Mouse (Mus musculus) lung, embryonic 16.5 days (tissue): ENCODE measurements around the gene Csnk1g2. TPM values are rescaled to one million over a fixed set of nuclear protein-coding genes. Genes with fewer than 3 reads are reported as not detected.
"Not testable (repeated sequence)": the region's sequence is repeated elsewhere in the genome, so short reads cannot be mapped to it uniquely, and the experiment has no call there.

Experiments used
- ATAC-seq: fragments of 200-750 bp; cut with Nextera tagmentation; 2 replicates; pipeline ENCODE4 v1.8.0; 2017; ENCODE audit warnings: low read depth, mild to moderate bottlenecking, moderate library complexity
- H3K27ac ChIP-seq: fragments of 300-500 bp; sonication (generic); 2 replicates; pipeline ENCODE4 v1.5.1; 2014; ENCODE audit warnings: mild to moderate bottlenecking, control low read depth, low read length
- H3K27me3 ChIP-seq: fragments of 300-500 bp; sonication (generic); 2 replicates; pipeline ENCODE4 v1.6.1; 2014; ENCODE audit warnings: low read depth, low read length, mixed read lengths; ENCODE audit not compliant: control insufficient read depth, insufficient read depth
- H3K36me3 ChIP-seq: fragments of 300-500 bp; sonication (generic); 2 replicates; pipeline ENCODE4 v1.6.1; 2014; ENCODE audit warnings: low read length; ENCODE audit not compliant: control insufficient read depth, insufficient read depth
- H3K4me1 ChIP-seq: fragments of 300-500 bp; sonication (generic); replicated peaks from 2 replicates; pipeline ENCODE4 v1.6.1; 2014; ENCODE audit warnings: low read length, mixed read lengths; ENCODE audit not compliant: control insufficient read depth, insufficient read depth
- H3K4me2 ChIP-seq: fragments of 300-500 bp; sonication (generic); 2 replicates; pipeline ENCODE4 v1.6.1; 2014; ENCODE audit warnings: low read depth, low read length, control low read depth
- H3K4me3 ChIP-seq: fragments of 300-500 bp; sonication (generic); 2 replicates; pipeline ENCODE4 v1.5.1; 2014; ENCODE audit warnings: mild to moderate bottlenecking, low read length, control low read depth
- H3K9ac ChIP-seq: fragments of 300-500 bp; sonication (generic); 2 replicates; pipeline ENCODE4 v1.6.1; 2014; ENCODE audit warnings: low read length, control low read depth
- H3K9me3 ChIP-seq: fragments of 300-500 bp; sonication (generic); 2 replicates; pipeline ENCODE4 v1.6.1; 2016; ENCODE audit warnings: low read length; ENCODE audit not compliant: control insufficient read depth
- WGBS: fragments of 180-500 bp; shearing (Covaris S2); extraction: QIAGEN DNeasy Blood & Tissue Kit; methylation state at CpG from one replicate; pipeline ENCODE4 v1.1.7; 2014; 5-methylcytosine and 5-hydroxymethylcytosine counted together
- polyA plus RNA-seq: library from polyadenylated mRNA; unstranded; fragments of >200 nt; fragmentation: Nextera tagmentation; extraction: Ambion mirVana; gene quantifications from 2 replicates; pipeline ENCODE4 v1.2.1, GENCODE M21; 2015

The Csnk1g2 gene
- polyA plus RNA-seq, 1 experiment from 2014 or later, result 38.4 TPM

- H3K27ac ChIP-seq, result no peak overlapping the region
- H3K4me1 ChIP-seq, result peaks cover 17% of the 10 kb centered on the region
- no peak overlapping the region for H3K9ac ChIP-seq
- H3K9me3 ChIP-seq, result no peaks in the 10 kb centered on the region
- H3K4me2 ChIP-seq, result no peak overlapping the region
- no peak overlapping the region for H3K4me3 ChIP-seq
- 75% methylated on average over 9 of the region's 9 CpGs for WGBS
- no peaks in the 10 kb centered on the region for H3K27me3 ChIP-seq
- no peak for ATAC-seq
- H3K36me3 ChIP-seq, result no peaks in the 10 kb centered on the region; the same call in 1 of the 2 replicates
These were observed 6.3 kb downstream of the Csnk1g2 start for GRCm38 (mm10) chr10:80628925-80629324.

- no peaks in the 10 kb centered on the region for H3K4me1 ChIP-seq
- no peak overlapping the region for H3K4me3 ChIP-seq
- H3K9me3 ChIP-seq, result no peaks in the 10 kb centered on the region
- no peak overlapping the region for H3K9ac ChIP-seq
- no peaks in the 10 kb centered on the region for H3K27me3 ChIP-seq
- 79% methylated on average over 6 of the region's 6 CpGs for WGBS
- no peak overlapping the region for H3K4me2 ChIP-seq
- H3K36me3 ChIP-seq, result peaks cover 47% of the 10 kb centered on the region
- no peak for ATAC-seq
- H3K27ac ChIP-seq, result no peak overlapping the region
These were observed 12.7 kb downstream of the Csnk1g2 start for GRCm38 (mm10) chr10:80635345-80635744.

DNA sequence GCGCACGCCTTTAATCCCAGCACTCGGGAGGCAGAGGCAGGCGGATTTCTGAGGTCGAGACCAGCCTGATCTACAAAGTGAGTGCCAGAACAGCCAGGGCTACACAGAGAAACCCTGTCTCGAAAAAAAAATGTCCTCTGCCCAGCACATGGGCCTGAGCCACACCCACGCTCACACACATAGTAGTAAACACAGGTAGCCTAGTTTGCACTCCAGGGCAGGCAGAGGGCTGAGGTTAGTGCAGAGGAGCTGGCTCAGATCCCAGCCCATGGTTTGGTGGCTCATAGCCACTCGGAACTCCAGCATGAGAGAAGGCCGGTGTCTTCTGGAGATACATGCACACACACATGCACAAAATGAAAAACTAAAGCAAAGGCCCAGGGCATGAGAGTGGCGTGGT lies 24.3 kb downstream of the Csnk1g2 start:
- 89% methylated on average over 10 of the region's 10 CpGs for WGBS
- H3K4me2 ChIP-seq, result no peak overlapping the region
- H3K27me3 ChIP-seq, result no peaks in the 10 kb centered on the region
- H3K9ac ChIP-seq, result no peak overlapping the region
- no peaks in the 10 kb centered on the region for H3K9me3 ChIP-seq
- no peak overlapping the region for H3K27ac ChIP-seq
- H3K4me1 ChIP-seq, result no peaks in the 10 kb centered on the region
- no peak for ATAC-seq
- H3K4me3 ChIP-seq, result no peak overlapping the region
- H3K36me3 ChIP-seq, result peaks cover 45% of the 10 kb centered on the region

GRCm38 (mm10) chr10:80649910-80650309 lies 27.3 kb downstream of the Csnk1g2 start:
- not testable (repeated sequence) for H3K4me3 ChIP-seq, H3K27me3 ChIP-seq, H3K9ac ChIP-seq, H3K27ac ChIP-seq, ATAC-seq, H3K9me3 ChIP-seq, H3K4me2 ChIP-seq, H3K4me1 ChIP-seq
- H3K36me3 ChIP-seq, result peaks cover 23% of the 10 kb centered on the region
- 83% methylated on average over 6 of the region's 6 CpGs for WGBS

DNA sequence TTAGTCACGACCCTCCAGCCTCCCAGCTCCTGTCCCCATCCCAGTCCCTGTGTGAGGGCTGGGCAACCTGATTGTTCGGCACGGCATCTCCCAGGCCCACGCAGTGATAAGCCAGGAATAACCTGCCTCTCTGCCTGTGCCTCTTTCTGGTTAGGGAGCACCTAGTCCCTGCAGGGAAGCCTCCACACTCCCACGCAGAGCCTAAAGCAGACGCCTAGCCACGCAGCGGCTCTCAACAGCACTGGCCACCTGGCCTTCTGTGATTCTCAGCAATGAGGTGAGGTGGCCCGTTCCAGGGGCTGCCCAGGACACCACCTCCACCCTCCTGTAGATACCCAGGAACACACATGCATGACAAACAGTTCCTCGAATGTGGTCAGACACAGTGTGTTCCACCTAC lies 27.8 kb downstream of the Csnk1g2 start:
- no peak for ATAC-seq
- H3K27ac ChIP-seq, result no peak overlapping the region
- peaks cover 18% of the 10 kb centered on the region for H3K36me3 ChIP-seq
- 97% methylated on average over 10 of the region's 10 CpGs for WGBS
- H3K4me1 ChIP-seq, result peaks cover 13% of the 10 kb centered on the region
- no peak overlapping the region for H3K9ac ChIP-seq
- no peak overlapping the region for H3K4me3 ChIP-seq
- H3K9me3 ChIP-seq, result no peaks in the 10 kb centered on the region
- H3K27me3 ChIP-seq, result no peaks in the 10 kb centered on the region
- no peak overlapping the region for H3K4me2 ChIP-seq

- Histone ChIP-seq H3K9ac (no peak overlapping the region), H3K36me3 (0 out of 2 replicates have a peak, but pooled peaks cover under 1% of the 10 kb centered on the region), H3K27me3 (no peaks in the 10 kb centered on the region), H3K4me3 (no peak overlapping the region), H3K9me3 (no peaks in the 10 kb centered on the region), H3K4me1 (peaks cover 20% of the 10 kb centered on the region), H3K4me2 (no peak overlapping the region), H3K27ac (no peak overlapping the region)
- no peak for ATAC-seq
- 82% methylated on average over 6 of the region's 6 CpGs for WGBS
These were observed 30.6 kb downstream of the Csnk1g2 start for GRCm38 (mm10) chr10:80653156-80653720.

- H3K4me2 ChIP-seq, result peak overlapping the region; percentile 93
- H3K9ac ChIP-seq, result peak overlapping the region; percentile 97
- no peaks in the 10 kb centered on the region for H3K27me3 ChIP-seq
- H3K4me3 ChIP-seq, result no peak overlapping the region
- 81% methylated on average over 6 of the region's 6 CpGs for WGBS
- peaks cover 23% of the 10 kb centered on the region for H3K4me1 ChIP-seq
- no peak for ATAC-seq
- H3K9me3 ChIP-seq, result no peaks in the 10 kb centered on the region
- H3K36me3 ChIP-seq, result no peaks in the 10 kb centered on the region
- no peak overlapping the region for H3K27ac ChIP-seq
These were observed 32.2 kb downstream of the Csnk1g2 start for GRCm38 (mm10) chr10:80654866-80655265.

GRCm38 (mm10) chr10:80655406-80656129 lies 32.9 kb downstream of the Csnk1g2 start:
- peak overlapping the region; percentile 68 for H3K27ac ChIP-seq
- no peaks in the 10 kb centered on the region for H3K27me3 ChIP-seq
- under 1% methylated on average over 12 of the region's 12 CpGs for WGBS
- peak overlapping the region; percentile 97 for H3K9ac ChIP-seq
- H3K4me1 ChIP-seq, result peaks cover 23% of the 10 kb centered on the region
- peak; percentile 46 for ATAC-seq
- peak overlapping the region; percentile 90 for H3K4me3 ChIP-seq
- no peaks in the 10 kb centered on the region for H3K9me3 ChIP-seq
- peak overlapping the region; percentile 93 for H3K4me2 ChIP-seq
- no peaks in the 10 kb centered on the region for H3K36me3 ChIP-seq

DNA sequence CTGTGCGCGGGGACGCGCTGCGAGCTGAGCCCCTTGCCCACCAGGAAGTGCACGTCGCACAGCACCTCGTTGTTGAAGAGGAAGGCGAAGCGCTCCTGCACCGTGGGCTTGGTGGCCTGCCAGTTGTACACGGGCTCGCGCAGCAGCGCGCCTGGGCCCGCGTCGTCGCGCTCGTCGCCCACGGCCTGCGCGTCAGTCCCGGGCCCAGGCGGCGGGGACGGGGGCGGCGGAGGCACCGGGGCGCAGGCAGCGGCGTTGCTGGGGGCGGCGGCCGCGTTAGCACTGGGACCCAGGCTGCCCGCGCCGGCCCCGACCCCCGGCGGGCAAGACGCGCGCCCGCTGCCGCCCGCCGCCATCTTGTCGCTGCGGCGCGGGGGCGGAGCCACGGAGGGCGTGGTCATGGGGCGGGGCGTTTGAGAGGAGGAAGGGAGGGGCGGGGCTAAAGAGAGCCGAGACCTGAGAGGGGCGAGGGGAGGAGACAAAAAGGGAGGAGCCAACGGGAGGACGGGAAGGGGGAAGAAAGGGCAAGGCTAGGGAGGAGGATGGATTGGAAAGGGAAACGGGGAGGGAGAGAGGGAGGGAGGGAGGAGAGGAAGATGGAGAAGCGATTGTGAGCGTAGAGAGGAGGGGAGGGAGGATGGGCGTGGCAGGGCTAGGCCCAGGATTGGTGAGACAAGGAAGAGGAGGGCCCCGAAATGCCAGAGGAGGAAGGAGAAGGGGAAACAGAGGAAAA lies 33.7 kb downstream of the Csnk1g2 start:
- peak; percentile 89 for ATAC-seq
- H3K9me3 ChIP-seq, result no peaks in the 10 kb centered on the region
- peak overlapping the region; percentile 93 for H3K4me2 ChIP-seq
- H3K4me3 ChIP-seq, result peak overlapping the region; percentile 90
- peak overlapping the region; percentile 97 for H3K9ac ChIP-seq
- H3K27ac ChIP-seq, result peak overlapping the region; percentile 86
- no peaks in the 10 kb centered on the region for H3K27me3 ChIP-seq
- H3K36me3 ChIP-seq, result no peaks in the 10 kb centered on the region
- WGBS, result 2% methylated on average over 58 of the region's 72 CpGs
- peaks cover 26% of the 10 kb centered on the region for H3K4me1 ChIP-seq
